Mouse (Mus musculus): Measurements from ENCODE around the gene Rpn2.

Gene Rpn2

DNA sequence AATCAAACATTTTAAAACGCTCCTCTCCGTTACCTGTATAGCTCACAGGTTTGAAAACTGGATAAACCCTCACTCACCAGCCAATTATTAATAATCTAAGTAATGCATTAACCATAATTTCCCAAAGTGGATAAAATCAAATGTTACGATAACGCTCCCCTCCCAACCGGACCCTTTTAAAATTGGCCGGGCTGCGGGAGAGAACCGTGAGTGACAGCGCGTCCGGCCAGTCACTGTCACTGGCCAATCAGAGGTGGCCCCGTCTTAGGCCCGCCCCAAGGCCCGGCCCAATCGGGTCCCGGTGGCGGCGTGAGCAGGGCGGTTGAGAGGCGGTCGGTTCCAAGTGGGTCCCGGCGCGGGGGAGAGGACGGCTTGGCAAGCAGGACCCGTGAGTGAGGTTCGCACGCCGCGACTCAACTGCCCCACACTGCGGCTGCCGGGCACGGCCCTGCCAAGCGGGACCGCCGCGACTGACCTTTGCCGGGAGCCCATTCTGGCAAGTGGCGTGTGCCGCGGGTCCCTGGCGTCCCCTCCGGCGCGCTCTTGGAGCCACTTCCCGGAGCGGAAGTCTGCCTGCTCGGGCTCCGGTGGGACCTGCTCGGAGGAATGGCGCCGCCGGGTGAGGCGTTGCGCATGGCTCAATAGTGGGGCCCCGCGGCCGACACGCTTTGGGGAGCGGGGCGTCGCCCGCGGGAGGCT is at the start of gene Rpn2:
TSS of gene Rpn2 (plus strand) at position 301 of the 699 bp plus-strand sequence.
- DNase-seq (ENCODE audit: extremely low spot score), result peak; percentile 98

DNA sequence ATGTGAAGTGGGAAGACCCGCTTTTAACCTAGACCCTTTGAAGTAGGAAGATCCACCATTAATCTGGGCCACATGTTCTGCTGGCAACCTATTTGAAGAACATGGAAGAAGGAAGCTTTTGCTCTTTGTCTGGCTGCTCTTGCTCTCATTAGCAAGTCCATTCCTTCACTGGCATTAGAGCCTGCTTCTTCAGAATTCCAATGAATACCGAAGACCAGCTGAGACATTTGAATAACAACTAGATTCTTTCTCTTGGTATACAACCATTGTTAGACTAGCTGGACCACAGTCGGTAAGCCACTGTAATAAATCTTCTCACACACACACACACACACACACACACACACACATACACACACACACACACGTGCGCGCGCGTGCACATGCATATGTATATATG is 42.9 kb upstream of the Rpn2 start:
- no peak for DNase-seq (ENCODE audit: extremely low spot score)

DNA sequence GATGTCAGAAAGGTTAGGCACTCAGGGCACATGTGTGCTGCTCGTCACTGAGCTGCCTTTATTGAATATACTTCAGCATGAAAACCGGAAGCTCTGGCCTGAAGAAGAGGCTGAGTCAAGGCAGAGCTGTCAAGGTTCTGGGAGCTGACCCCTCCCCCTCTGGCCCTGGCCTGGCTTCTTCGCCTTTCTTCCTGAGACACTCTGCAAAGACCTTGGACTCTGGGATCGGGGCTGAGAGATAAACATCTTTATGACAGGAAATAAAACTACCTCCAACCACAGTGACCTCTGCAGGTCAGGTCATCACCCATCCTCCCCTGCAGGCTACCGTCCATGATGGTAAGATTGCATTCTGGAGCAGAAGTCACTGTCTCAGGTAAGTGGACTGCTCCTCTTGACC is 33.8 kb upstream of the Rpn2 start:
- peak; percentile 1 for DNase-seq (ENCODE audit: extremely low spot score)

DNA sequence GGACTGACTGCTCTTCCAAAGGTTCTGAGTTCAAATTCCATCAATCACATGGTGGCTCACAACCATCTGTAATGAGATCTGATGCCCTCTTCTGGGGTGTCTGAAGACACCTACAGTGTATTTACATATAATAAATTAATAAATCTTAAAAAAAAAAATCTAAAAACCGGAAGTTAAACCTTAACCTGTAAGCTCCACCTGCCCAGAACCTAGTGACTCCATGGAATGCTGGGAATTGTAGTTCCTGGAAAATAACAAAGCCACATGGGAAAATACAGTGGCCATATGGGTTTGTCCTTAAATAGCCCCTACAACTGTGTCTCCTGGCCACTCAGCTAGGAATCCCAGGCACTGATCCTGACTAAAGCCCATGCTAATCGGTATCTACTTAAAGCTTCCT is 33.2 kb upstream of the Rpn2 start:
- no peak for DNase-seq (ENCODE audit: extremely low spot score)

DNA sequence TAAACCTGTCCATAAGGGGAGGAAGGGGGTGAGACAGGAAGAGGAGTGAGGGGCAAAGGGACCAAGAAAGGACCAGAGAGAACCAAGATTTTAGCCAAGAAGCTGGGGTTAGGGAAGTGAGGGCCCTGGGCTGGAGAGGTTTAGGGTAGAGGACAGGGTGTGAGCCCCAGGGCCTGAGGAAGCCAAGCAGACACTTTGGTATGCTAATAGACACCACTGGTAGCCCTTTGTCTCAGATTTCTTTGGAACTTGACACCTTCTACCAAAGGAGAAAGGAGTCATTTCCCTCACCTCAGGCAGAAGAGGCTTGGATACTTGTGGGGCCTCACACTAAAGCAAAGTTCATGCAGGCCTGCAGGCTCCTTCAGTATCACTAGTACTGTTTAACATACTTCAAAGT is 30.7 kb upstream of the Rpn2 start:
- peak; percentile 8 for DNase-seq (ENCODE audit: extremely low spot score)

DNA sequence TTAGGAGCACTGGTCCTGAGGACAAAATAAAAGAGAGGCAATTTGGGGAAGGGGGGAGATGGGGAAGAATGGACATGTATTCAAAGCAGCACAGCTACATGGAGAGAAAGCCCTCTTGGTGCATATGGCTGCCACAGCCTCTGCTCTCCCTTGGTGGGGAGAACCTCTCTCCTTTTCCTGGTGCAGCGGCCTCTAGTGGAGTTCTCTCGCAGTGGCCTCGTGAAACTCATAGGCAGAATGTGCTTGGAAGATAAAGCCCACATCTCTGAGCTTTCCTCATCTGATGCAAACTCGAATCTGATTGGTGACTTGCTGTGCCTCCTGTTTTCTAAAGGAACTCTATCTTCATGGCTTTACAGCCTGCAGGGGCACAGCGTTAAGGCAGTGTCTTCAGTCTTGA is 19.1 kb upstream of the Rpn2 start:
- peak; percentile 59 for DNase-seq (ENCODE audit: extremely low spot score)

DNA sequence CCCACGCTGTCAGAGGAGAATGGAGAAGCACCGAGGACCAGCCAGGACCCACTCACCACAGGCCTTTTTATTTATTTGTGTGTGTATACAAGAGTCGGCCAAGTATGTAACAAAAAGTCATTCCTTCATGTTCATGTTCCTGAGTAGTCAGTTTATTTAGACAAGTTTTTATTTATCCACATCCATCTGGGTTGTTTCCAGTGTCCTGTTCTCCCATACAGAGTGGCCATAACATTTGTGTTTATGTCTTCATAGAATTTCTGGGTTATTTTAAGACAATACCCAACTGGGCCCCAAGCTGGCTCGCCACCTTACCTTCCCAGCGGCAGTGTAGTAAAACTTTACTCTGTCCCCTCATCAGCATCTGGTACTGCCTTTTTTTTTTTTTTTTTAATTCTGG is 16.9 kb upstream of the Rpn2 start:
- DNase-seq (ENCODE audit: extremely low spot score), result no peak

DNA sequence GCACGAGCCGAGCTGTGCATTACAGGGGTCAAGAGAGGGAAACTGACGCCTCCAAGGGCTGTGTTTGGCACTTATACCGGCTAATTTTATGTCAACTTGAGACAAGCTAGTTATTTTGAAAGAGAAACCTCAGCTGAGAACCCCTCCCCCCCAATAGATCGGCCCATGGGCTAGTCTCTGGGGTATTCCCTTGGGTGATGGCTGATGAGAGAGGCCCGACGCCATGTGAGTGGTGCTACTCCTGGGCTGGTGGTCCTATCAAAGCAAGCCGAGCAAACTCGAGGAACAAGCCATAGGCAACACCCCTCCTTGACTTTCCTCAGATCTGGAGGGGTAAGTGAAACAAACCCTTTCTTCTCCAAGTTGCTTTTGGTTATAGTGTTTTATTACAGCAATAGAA is 16.3 kb upstream of the Rpn2 start:
- no peak for DNase-seq (ENCODE audit: extremely low spot score)

DNA sequence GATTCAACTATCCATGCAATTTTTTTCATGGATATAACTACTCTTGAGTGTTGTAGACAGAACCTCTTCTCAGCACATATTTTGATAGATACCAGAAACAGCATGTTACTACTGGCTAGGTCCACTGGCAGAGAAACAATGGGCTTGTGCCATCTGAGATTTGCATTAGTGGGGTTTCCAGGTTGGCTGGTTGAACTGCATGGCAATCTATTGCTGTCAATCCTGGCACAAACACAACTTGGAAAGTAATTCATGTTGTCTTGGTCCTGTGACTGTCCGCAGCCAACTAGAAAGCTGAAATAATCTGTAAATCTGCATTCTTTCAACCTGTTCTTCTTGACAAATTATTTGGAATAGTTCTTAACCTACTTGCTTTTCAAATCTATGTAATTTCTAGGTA is 15.7 kb upstream of the Rpn2 start:
- DNase-seq (ENCODE audit: extremely low spot score), result no peak

DNA sequence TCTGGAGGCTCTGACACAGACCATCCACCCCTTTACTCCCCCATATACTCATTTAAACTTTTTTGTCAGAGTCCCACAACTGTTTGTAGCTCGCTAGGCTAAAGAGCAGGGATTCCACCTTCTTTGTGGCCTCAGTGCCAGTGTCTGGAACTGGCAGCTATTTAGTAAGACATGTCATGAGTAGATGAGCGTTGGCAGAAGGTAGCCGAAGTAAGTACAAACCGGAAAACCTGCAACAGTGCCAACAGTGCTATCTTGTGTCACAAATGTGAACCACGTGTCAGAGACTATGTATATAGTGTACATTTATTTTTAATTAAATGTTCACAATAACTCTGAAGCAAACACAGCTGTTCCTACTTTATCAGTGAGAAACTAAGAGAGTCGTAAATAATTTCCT is 15.0 kb upstream of the Rpn2 start:
- no peak for DNase-seq (ENCODE audit: extremely low spot score)

DNA sequence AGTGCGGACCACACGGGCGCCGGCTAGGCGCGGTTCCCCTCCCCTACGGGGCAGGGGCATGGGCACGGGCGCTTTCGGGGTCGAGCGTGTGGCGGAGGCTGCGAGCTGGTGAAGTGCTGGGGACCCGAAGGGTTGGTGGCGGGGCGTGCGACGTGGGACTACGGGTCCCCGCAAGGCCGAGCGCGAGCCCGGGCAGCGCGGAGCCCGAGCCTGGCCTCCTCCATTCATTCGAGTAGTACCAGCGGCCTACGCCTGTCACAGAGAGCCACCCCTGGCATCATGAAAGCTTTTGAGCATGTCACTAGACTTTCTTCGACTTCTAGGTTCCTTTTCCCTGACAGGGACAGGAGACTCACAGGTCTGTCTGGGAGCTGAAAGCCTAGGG is 591 bp downstream of the Rpn2 start, which contains the start of gene Mroh8:
TSS of gene Mroh8 (minus strand) at position 134 of the 385 bp plus-strand sequence.
- DNase-seq (ENCODE audit: extremely low spot score), result no peak

DNA sequence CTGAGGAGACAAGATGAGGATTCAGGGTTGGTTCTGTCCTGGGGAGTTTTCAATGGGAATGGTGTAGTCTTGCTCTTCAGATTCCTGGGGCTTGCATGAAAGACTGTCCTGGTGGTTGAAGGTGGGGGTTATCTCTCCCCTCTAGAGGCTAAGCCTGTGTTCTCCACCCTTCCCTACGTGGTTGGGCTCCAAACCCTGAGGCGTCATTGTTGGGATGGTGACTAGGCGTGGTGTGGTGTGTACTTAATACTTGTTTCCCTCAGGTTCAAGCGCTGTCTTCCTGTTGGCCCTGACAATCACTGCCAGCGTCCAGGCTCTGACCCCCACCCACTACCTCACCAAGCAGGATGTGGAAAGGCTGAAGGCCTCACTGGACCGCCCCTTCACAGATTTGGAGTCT is 4.5 kb downstream of the Rpn2 start:
- DNase-seq (ENCODE audit: extremely low spot score), result no peak

DNA sequence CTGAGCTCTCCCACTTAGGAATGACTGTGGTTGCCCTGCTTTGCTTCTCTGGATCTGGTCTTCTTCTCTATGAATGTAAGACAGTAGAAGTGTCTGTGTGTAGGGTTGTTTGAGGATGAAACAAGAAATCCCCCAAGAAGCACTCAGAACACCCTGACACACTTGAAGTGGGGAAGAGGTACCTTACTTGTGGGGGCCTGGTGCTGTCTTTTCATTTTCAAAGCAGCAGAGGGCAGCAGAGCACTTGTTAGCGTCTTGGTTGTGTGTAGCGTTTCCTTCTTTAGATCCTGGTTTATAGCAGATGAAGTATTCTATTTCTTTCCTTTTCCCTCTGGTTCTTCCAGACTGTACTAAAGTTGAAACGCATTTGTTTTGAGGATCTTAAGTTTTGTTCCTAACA is 8.7 kb downstream of the Rpn2 start:
- peak; percentile 36 for DNase-seq (ENCODE audit: extremely low spot score)

DNA sequence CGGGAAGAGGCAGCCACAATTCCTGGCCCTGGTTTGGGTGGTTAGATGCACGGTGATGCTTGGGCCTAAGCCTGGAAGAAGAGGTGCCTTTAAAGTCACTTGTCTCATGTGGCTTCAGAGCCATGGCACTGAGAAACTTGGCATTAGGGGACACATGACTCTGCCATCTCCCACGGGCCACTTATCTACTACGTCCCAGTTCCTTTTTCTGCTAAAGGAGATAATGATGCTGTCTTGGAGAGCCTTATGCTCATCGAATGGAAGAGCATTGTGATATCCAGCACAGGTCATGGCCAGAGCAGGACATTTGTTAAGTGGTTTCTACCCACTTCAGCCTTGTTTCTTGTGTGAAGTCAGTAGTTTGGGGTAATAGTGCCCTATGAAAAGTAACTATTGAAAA is 10.2 kb downstream of the Rpn2 start:
- no peak for DNase-seq (ENCODE audit: extremely low spot score)

DNA sequence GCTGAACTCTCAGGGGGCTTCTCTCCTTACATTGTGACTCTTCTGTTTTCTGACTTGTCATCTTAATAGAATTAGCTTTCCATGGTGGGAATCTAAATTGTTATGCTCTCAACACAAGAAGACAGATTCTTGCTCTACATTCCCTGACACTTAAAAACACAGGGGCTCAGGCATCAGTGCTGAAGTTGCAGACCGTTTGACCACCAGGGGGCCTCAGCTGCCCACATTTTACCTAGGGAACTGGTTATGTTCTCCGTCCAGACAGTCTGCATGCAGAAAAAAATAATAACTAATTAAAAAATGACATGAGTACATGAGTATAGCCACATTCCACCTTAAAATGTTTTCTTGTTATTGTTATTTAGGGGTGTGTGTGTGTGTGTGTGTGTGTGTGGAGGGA is 13.3 kb downstream of the Rpn2 start:
- peak; percentile 51 for DNase-seq (ENCODE audit: extremely low spot score)

DNA sequence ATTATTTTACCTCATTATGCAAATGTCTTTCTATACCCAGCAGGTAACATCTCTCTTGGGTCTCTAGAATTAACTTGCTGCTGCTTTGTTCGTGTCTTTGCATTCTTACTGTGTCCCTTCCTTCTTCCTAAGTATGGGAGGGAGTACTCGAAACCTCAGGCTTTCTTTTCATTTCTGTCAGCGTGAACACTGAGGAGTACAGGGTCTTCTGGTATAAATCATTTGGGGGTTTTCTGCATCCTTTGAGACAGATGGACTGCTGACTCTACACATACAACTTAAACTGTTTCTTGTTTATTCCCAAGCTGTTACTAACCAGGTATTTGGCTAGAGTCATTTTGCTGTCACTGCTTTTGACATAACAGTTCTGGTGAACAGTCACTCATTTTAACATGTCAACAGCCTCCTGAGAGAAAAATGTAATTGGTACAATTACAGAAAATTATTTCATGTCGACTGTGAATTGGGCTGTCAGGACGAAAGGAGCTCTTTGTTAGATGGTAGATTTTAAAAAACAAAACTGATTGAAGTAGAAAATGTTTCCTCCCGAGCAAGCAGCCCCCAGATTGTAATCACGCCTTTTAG is 17.4 kb downstream of the Rpn2 start:
- DNase-seq (ENCODE audit: extremely low spot score), result no peak

DNA sequence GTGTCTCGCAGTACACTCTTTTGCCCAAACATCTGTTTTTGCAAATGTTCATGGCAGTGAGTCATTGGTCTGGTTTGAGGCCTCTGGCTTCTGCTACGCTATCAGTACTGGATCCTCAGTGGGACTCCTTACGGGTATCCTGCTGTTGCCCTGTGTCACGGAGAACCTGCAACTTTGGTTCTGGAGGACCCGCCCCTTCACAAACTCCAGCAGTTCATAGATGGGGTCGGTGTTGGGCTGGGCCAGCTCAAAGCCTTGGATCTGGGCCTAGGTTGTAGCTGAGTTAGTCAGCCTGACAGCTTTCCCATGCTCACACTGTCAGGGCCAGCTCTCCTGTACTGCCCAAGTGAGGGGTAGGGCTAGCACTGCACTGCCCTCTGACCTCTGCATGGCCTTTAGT is 21.2 kb downstream of the Rpn2 start:
- no peak for DNase-seq (ENCODE audit: extremely low spot score)

DNA sequence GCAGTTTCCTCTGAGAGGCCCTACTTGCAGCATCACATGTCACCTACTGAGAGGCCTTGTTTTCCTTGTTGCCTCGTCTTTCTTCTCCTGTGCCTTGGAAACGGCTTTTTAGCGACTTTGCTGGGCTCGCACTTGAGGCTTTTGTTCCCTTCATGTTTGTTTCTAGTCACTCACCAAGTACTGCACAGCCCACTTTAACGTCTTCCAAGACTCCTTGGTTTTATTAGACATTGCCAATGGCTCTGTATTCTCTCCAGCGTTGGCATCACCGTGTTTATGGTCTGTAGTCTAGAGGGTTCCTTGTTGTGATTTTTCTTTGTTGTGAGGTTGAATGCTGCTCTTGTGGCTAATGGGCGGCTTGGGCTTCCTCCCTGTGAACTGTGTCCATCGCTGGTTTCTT is 24.3 kb downstream of the Rpn2 start:
- DNase-seq (ENCODE audit: extremely low spot score), result no peak

DNA sequence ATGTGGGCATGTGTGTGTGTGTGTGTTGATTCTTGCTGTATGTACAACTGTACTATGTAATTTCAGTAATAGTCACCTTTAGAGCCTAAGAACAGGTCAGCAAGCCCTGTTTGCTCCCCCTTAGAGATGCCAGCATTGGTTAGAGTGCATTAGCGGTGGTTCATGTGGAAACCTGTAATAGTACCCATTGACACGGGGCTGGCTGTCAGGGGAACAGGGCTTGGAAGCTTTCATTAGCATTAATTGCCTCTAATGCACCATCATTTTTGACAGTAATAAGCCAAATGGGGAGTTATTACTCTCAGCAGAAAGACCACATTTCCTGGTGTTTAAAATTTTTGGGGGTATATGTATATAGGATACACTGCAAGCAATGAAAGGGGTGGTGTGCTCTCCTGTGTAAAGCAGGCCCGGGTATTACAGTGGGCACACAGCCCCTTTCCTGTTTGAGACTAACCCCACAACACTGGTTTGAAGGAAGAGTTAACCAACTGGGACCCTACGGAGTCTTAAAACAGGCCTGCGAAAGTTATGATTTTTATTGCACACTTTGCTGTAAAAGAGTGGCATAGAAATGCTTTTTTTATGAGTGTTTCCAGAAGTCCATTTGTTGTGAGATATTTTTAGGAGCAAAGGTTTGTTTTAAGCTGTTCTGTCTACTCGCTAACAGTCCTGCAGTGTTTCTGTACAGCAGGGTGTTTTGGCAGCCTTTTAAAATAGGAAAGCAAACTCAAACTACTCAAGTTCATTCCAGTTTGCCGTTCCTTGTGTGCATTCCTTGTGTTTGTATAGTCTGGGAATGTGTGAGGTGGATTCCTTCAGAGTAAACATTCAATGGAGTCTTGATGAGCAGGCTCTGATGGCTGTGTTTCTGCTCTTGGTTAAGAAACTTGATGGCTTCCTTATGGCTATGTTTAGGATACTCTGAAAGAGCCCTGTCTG is 27.5 kb downstream of the Rpn2 start:
- DNase-seq (ENCODE audit: extremely low spot score), result no peak

DNA sequence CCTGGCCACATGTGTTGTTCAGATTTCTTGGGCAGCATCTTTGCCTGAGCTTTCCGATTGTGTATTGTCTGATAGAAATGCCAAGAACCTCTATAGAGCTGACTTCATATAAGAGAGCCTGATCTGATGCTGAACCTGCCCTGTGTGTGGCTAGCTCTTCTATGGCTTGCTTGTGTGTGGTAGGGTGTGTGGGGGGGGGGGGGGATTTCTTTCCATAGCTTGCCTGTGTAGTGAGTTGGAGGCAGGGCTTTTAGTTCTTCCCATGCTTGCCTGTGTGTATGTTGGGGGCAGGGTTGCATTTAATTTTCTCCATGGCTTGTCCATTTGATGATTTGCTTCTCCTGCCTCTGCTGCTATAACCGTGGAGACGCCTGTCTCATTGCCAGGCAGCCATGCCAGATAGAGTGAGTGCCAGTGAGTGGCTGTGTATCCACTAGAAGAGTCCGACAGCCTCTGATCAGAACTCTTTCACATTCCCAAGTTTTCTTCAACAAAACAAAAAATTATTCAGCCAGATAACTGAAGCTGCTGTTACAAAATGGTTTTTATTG is 29.0 kb downstream of the Rpn2 start:
- no peak for DNase-seq (ENCODE audit: extremely low spot score)

DNA sequence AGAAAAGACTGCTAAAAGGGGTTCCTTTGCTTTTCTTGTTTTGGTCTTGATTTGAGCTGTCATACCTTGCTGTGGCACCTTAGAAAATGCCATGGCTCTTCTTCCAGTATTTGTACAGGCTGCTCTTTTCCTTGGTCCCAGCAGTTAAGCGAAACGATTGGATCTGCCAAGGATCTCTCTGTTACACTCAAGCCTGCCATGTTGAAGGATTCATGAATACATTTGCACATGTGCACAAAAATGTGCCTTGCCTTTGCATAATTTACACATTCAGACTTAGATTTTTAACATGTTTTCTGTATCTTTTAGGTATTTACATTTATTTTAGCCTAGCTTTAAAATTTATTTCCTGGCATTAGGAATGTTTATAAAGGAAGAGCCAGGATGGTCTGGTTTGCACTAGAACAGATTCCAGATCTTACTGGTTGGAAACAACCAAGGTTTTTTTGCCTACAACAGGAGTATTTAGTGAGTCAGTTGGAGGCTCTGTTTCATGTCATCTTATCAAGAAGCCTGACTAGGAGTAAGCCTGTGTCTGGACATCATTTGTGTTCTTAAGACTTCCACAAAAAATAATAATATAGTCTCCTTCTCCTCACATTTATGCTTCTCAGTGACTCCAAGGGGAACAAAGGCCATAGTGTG is 29.6 kb downstream of the Rpn2 start:
- no peak for DNase-seq (ENCODE audit: extremely low spot score)

DNA sequence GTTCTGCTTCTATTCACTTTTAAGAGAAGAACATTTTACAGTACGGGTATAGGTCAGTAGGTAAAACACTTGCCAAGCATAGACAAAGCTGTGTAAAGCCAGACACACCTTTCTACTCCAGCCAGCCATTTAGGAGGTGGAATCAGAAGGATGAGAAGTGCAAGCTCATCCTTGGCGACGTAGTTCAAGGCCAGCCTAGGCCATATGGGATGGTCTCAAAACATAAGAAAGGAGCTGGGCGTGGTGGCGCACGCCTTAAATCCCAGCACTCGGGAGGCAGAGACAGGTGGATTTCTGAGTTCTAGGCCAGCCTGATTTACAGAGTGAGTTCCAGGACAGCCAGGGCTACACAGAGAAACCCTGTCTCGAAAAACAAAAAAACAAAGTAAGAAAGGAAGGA is 30.8 kb downstream of the Rpn2 start:
- no peak for DNase-seq (ENCODE audit: extremely low spot score)

Data from embryo, embryonic 9.5 days (tissue).